Mouse (Mus musculus) limb, embryonic 11.5 days (tissue): Measurements from ENCODE around the gene Samsn1. TPM values are rescaled to one million over a fixed set of nuclear protein-coding genes. Genes with fewer than 3 reads are reported as not detected.

Experiments used
- ATAC-seq: fragments of 200-750 bp; cut with Nextera tagmentation; 2 replicates; pipeline ENCODE4 v1.8.0; 2017; ENCODE audit warnings: low read depth; ENCODE audit not compliant: insufficient number of reproducible peaks, low FRiP score, low TSS enrichment
- DNase-seq: peaks from one replicate; pipeline ENCODE4 v3.0.0-alpha.2; 2015; ENCODE audit warnings: low spot score
- H3K27ac ChIP-seq: fragments of 300-500 bp; sonication (generic); replicated peaks from 2 replicates; pipeline ENCODE4 v1.5.1; 2014; ENCODE audit warnings: low read depth, mild to moderate bottlenecking, low read length
- H3K27me3 ChIP-seq: fragments of 300-500 bp; sonication (generic); 2 replicates; pipeline ENCODE4 v1.6.1; 2014; ENCODE audit warnings: mild to moderate bottlenecking, low read length, mixed read lengths; ENCODE audit not compliant: control insufficient read depth, insufficient read depth
- H3K36me3 ChIP-seq: fragments of 300-500 bp; sonication (generic); 2 replicates; pipeline ENCODE4 v1.6.1; 2014; ENCODE audit warnings: mild to moderate bottlenecking, low read length, moderate library complexity, mixed read lengths; ENCODE audit not compliant: control insufficient read depth, insufficient read depth
- H3K4me1 ChIP-seq: fragments of 300-500 bp; sonication (generic); 2 replicates; pipeline ENCODE4 v1.6.1; 2014; ENCODE audit warnings: low read length, mixed read lengths; ENCODE audit not compliant: control insufficient read depth, insufficient read depth
- H3K4me2 ChIP-seq: fragments of 300-500 bp; sonication (generic); 2 replicates; pipeline ENCODE4 v1.6.1; 2014; ENCODE audit warnings: low read depth, mild to moderate bottlenecking, moderate library complexity; ENCODE audit not compliant: severe bottlenecking
- H3K4me3 ChIP-seq: fragments of 300-500 bp; sonication (generic); 2 replicates; pipeline ENCODE4 v1.5.1; 2014; ENCODE audit warnings: low read depth, low read length
- H3K9ac ChIP-seq: fragments of 300-500 bp; sonication (generic); 2 replicates; pipeline ENCODE4 v1.6.1; 2014; ENCODE audit warnings: mild to moderate bottlenecking, low read length
- H3K9me3 ChIP-seq: fragments of 300-500 bp; sonication (generic); 2 replicates; pipeline ENCODE4 v1.6.1; 2016; ENCODE audit warnings: low read length; ENCODE audit not compliant: control insufficient read depth
- WGBS: fragments of 180-500 bp; shearing (Covaris S2); extraction: QIAGEN DNeasy Blood & Tissue Kit; methylation state at CpG from one replicate; pipeline ENCODE4 v1.1.7; 2014; 5-methylcytosine and 5-hydroxymethylcytosine counted together
- polyA plus RNA-seq: library from polyadenylated mRNA; unstranded; fragments of >200 nt; fragmentation: Nextera tagmentation; extraction: Ambion mirVana; gene quantifications from 2 replicates; pipeline ENCODE4 v1.2.1, GENCODE M21; 2014

Samsn1 gene
- polyA plus RNA-seq, 1 experiment from 2014 or later = 1.4 TPM

DNA sequence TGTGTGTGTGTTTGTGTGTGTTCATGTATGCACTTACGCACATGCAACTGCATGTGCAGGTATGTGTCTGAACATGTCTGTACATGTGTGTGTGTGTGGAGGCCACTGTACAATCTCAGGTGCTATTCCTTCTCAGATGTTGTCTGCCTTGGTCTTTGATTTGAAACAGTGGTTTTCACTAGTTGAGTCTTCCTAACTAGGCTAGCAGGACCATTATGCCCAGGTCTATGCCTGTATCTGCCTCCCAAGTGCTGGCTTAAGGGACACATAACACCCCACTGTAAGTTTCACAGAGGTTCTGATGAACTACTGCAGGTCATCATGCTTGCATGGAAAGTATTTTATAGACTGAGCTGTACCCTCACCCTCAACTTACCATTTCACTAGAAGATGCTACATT is 115.8 kb downstream of the Samsn1 start:
- Histone ChIP-seq H3K36me3 (no peaks in the 10 kb centered on the region), H3K27ac (no peak overlapping the region), H3K9ac (no peak overlapping the region), H3K9me3 (no peaks in the 10 kb centered on the region), H3K4me2 (no peak overlapping the region), H3K4me3 (no peak overlapping the region), H3K4me1 (no peaks in the 10 kb centered on the region), H3K27me3 (no peaks in the 10 kb centered on the region)
- WGBS = 94% methylated on average over 1 of the region's 1 CpGs
- ATAC-seq (no peak), DNase-seq (no peak)

DNA sequence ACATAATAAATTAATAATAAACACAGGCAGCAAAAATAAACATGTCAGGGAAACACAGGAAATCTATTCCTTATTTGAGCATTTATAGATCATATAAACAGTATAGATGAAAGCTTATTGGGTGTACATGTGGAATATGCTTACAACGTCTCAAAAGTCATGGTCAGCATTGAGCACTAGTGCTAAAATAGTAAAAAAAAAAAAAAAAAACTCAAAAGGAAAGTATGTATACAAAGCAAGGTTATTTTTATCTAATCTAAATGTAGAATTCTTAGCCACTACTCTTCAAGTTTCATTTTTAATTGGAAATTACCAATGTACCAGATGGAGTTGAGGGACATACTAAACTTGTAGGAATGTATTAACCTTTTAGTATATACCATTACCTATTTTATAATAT is 116.8 kb downstream of the Samsn1 start:
- no peak overlapping the region for H3K27ac ChIP-seq
- ATAC-seq = no peak
- no peak overlapping the region for H3K4me3 ChIP-seq
- H3K4me2 ChIP-seq = no peak overlapping the region
- H3K4me1 ChIP-seq = no peaks in the 10 kb centered on the region
- no peaks in the 10 kb centered on the region for H3K9me3 ChIP-seq
- WGBS = 66% methylated on average over 1 of the region's 1 CpGs
- H3K36me3 ChIP-seq = no peaks in the 10 kb centered on the region
- no peak for DNase-seq
- no peak overlapping the region for H3K9ac ChIP-seq
- no peaks in the 10 kb centered on the region for H3K27me3 ChIP-seq

DNA sequence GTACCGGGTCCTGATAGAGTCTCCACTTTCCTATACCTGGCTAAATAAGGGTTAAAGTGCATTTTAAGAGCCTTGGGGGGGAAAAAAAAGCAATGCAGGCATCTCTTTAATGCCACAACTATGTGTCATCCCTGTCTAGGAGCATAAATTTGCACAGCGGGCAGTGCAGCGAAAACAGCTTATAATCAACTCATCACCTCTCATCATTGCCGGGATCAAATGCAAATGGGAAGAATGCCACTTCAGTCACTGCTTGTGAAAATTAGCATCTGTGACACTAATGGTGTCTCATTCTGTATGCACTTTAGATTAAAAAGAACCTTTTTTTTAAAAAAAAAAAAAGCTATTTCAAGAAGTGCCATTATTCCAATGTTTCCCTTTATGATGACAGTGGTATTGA is 118.0 kb downstream of the Samsn1 start:
- no peaks in the 10 kb centered on the region for H3K4me1 ChIP-seq
- H3K4me2 ChIP-seq = no peak overlapping the region
- H3K27me3 ChIP-seq = no peaks in the 10 kb centered on the region
- DNase-seq (no peak), ATAC-seq (no peak)
- H3K27ac ChIP-seq = no peak overlapping the region
- WGBS = 87% methylated on average over 4 of the region's 4 CpGs
- no peaks in the 10 kb centered on the region for H3K36me3 ChIP-seq
- H3K9ac ChIP-seq = no peak overlapping the region
- H3K4me3 ChIP-seq = no peak overlapping the region
- H3K9me3 ChIP-seq = no peaks in the 10 kb centered on the region

DNA sequence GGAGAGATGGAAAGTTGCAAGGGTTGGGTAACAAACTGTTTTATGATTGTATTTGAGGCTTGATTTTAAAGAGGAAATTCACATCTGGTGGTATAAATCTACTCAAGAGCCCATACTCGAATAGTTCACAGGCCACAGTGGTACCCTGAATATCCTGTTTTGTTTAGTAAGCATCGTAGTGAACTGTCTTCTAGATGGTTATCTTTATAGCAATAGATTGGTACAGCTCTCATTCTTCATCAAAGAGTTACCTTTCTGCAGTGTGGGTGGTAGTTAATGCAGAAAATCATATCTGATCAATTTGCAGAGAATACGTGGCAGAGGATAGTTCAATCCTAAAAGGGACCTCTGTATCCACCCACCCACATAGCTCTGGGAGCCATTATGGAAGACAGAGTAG is 119.1 kb downstream of the Samsn1 start:
- Histone ChIP-seq H3K27me3 (no peaks in the 10 kb centered on the region), H3K9ac (no peak overlapping the region), H3K36me3 (no peaks in the 10 kb centered on the region), H3K27ac (no peak overlapping the region), H3K4me3 (no peak overlapping the region), H3K4me2 (no peak overlapping the region), H3K4me1 (no peaks in the 10 kb centered on the region), H3K9me3 (no peaks in the 10 kb centered on the region)
- ATAC-seq (no peak), DNase-seq (no peak)
- WGBS = 88% methylated on average over 3 of the region's 3 CpGs

DNA sequence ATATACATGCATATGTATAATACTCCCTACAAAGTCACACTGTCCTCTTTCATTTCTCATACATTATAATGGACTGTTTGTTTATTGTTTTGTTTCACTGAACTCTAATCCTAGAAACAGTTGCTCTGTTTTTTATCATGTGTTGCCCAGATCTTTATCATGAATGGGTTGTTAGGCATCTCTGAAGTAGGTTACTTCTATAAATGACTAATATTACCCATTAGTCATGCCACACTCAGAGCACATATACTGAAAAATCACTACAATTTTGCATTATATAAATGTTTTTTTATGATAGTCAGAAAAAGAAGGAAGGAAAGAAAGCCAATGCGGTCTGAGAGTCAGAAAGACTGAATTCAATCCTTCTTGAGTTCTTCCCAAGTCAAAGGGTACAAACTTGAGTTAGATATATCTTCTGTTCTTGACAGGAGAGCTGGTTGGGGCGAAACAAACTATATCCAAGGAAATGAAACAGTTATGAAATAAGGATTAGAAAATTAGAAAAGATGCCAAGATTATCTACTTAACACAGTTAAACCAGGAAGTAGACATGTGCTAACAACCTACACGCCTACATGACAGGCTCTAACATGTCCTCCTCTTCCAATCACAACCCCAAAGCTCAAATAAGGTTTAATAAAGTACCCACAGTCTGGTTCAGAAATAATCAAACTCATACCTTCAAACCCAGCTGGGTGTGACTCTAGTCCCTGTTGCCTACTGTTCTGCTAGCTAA is 122.0 kb downstream of the Samsn1 start:
- Histone ChIP-seq H3K4me3 (no peak overlapping the region), H3K9me3 (no peaks in the 10 kb centered on the region), H3K4me2 (no peak overlapping the region), H3K4me1 (no peaks in the 10 kb centered on the region), H3K27me3 (no peaks in the 10 kb centered on the region), H3K27ac (no peak overlapping the region), H3K9ac (no peak overlapping the region), H3K36me3 (no peaks in the 10 kb centered on the region)
- DNase-seq (no peak), ATAC-seq (no peak)
- 88% methylated on average over 3 of the region's 3 CpGs for WGBS

DNA sequence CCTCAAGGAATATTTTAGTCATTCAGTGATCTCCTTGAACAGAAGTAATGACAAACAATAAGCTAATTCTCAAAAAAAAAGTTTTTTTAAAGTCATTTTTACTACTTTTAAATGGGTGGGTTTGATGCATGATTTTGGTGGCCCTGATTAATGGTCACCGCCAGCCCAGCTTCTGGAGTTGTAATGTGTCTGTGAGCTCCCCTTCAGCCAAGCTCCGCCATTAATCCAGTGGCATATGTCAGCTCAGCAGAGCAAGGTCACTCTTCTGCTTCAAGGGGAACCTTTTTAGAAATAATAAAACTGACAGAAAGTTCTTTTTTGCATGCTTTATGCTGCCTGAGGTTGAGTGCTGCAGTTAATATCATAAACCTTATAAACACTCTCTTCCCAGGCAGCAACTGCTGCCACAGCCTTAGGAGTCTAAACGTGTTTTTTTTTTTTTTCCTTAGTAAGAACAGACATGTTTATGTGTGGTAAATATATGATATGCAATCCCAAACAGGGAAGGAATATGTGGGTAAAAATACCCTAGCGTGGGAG is 124.2 kb downstream of the Samsn1 start:
- H3K27ac ChIP-seq = no peak overlapping the region
- ATAC-seq = no peak
- no peak for DNase-seq
- 65% methylated on average over 4 of the region's 4 CpGs for WGBS
- H3K36me3 ChIP-seq = no peaks in the 10 kb centered on the region
- no peaks in the 10 kb centered on the region for H3K9me3 ChIP-seq
- H3K4me1 ChIP-seq = no peaks in the 10 kb centered on the region
- H3K9ac ChIP-seq = no peak overlapping the region
- no peak overlapping the region for H3K4me2 ChIP-seq
- no peak overlapping the region for H3K4me3 ChIP-seq
- no peaks in the 10 kb centered on the region for H3K27me3 ChIP-seq

DNA sequence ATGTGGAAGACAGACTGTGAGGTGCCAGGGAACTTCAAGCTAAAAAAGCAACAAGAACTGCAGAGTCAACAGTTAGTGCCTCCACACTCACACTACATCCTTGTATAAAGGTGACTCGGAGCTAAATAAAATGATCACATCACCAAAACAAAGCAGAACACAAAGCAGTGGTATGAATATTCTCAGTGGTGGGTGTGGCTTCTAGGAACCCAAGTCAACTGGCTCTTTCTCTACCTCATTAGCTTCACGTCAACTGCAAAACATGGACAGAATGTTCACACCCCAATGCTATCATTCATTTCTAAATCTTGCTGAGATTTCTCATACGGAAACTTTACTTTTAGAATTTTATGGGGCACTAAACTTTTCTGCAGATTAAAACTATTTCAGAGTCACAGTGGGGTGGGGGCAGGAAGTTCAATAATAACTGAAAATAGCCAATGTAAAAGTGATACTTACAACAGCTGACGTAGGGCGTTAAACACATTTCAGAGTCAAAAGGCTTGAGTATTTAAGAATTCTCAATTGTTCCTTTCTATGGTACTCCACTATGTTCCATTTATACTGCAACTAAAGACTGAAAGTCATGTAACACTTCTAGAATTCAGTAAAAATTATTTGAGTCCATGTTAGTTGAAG is 127.7 kb downstream of the Samsn1 start:
- 87% methylated on average over 5 of the region's 5 CpGs for WGBS
- Histone ChIP-seq H3K4me3 (no peak overlapping the region), H3K9me3 (no peaks in the 10 kb centered on the region), H3K36me3 (no peaks in the 10 kb centered on the region), H3K4me1 (no peaks in the 10 kb centered on the region), H3K27me3 (no peaks in the 10 kb centered on the region), H3K9ac (no peak overlapping the region), H3K4me2 (no peak overlapping the region), H3K27ac (no peak overlapping the region)
- DNase-seq = no peak
- ATAC-seq = no peak

DNA sequence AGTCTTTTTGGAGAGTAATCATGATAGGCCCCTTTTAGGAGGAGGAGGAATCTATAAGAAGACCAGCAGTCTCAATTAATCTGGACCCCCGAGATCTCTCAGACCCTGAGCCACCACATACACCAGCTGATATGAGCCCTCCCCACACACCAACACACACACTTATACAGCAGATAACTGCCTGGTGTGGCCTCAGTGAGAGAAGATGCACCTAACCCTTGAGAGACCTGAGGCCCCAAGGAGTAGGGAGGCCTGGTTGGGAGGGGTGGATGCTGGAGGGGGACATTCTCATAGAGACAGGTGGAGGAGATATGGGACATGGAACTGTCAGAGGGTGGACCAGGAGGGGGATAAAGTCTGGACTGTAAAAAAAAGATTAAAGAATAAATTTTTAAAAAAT is 128.6 kb downstream of the Samsn1 start:
- H3K27me3 ChIP-seq = no peaks in the 10 kb centered on the region
- no peak overlapping the region for H3K4me3 ChIP-seq
- WGBS = 86% methylated on average over 1 of the region's 1 CpGs
- no peak overlapping the region for H3K9ac ChIP-seq
- no peak overlapping the region for H3K27ac ChIP-seq
- H3K4me1 ChIP-seq = no peaks in the 10 kb centered on the region
- no peaks in the 10 kb centered on the region for H3K36me3 ChIP-seq
- no peak for DNase-seq
- H3K4me2 ChIP-seq = no peak overlapping the region
- no peak for ATAC-seq
- H3K9me3 ChIP-seq = no peaks in the 10 kb centered on the region
